Mouse (Mus musculus) thymus, postnatal 10 days (tissue): ENCODE results near the gene Ak2.

Experiments
- DNase-seq, 2 experiments: peaks; one replicate each; pipeline ENCODE4 v3.0.0; 2021; ENCODE audit warnings: low spot score in 2 of 2

Ak2 gene

GRCm38 (mm10) chr4:128991500-128992008, at the start of gene Ak2:
Ak2 (plus strand) TSS chr4:128991958.
- no peak for DNase-seq

GRCm38 (mm10) chr4:128942346-128942745, 49.4 kb upstream of the Ak2 start:
- no peak for DNase-seq

GRCm38 (mm10) chr4:128946736-128947135, 45.0 kb upstream of the Ak2 start:
- DNase-seq: no peak

- DNase-seq: no peak
Measured at GRCm38 (mm10) chr4:128947326-128947933, 44.3 kb upstream of the Ak2 start.

- peak in 1 of 2 experiments; percentile 58 for DNase-seq
Measured at GRCm38 (mm10) chr4:128948137-128948674, 43.6 kb upstream of the Ak2 start.

- no peak for DNase-seq
Measured at GRCm38 (mm10) chr4:128949470-128950005, 42.2 kb upstream of the Ak2 start.

- DNase-seq: no peak
Measured at GRCm38 (mm10) chr4:128950461-128950860, 41.3 kb upstream of the Ak2 start.

GRCm38 (mm10) chr4:128953851-128954250, 37.9 kb upstream of the Ak2 start:
- no peak for DNase-seq

- DNase-seq: peak in 1 of 2 experiments; percentile 39
Measured at GRCm38 (mm10) chr4:128957155-128957911, 34.4 kb upstream of the Ak2 start.

- DNase-seq: no peak
Measured at GRCm38 (mm10) chr4:128958156-128958555, 33.6 kb upstream of the Ak2 start.

- DNase-seq: no peak
Measured at GRCm38 (mm10) chr4:128958849-128959248, 32.9 kb upstream of the Ak2 start.

GRCm38 (mm10) chr4:128959676-128960075, 32.1 kb upstream of the Ak2 start:
- DNase-seq: no peak

GRCm38 (mm10) chr4:128961301-128962028, 30.3 kb upstream of the Ak2 start:
- no peak for DNase-seq

- peak; percentile 70 to 87 for DNase-seq
Measured at GRCm38 (mm10) chr4:128962029-128962925, 29.5 kb upstream of the Ak2 start, which contains the start of gene Azin2. Azin2 (minus strand) TSS chr4:128962442.

GRCm38 (mm10) chr4:128962926-128963290, 28.9 kb upstream of the Ak2 start:
- no peak for DNase-seq

GRCm38 (mm10) chr4:128966751-128967150, 25.0 kb upstream of the Ak2 start:
- no peak for DNase-seq

GRCm38 (mm10) chr4:128969081-128969480, 22.7 kb upstream of the Ak2 start:
- no peak for DNase-seq

GRCm38 (mm10) chr4:128969607-128970416, 21.9 kb upstream of the Ak2 start:
- DNase-seq: no peak

GRCm38 (mm10) chr4:128970417-128970807, 21.3 kb upstream of the Ak2 start:
- no peak for DNase-seq
